Mouse (Mus musculus) cortical plate, adult 2 months (tissue): ENCODE data around the gene Mettl13.

Experiments
- CTCF ChIP-seq: fragments of 200-500 bp; IDR thresholded peaks from 2 replicates; pipeline ENCODE4 v1.5.1; 2011; ENCODE audit warnings: mild to moderate bottlenecking, control low read depth, low read length; ENCODE audit not compliant: insufficient read depth; ENCODE audit errors: extremely low read depth
- POLR2A ChIP-seq: fragments of 200-500 bp; IDR thresholded peaks from 2 replicates; pipeline ENCODE4 v1.6.1; 2011; ENCODE audit warnings: mild to moderate bottlenecking, low read length, control low read depth; ENCODE audit not compliant: insufficient read depth; ENCODE audit errors: extremely low read depth

DNA sequence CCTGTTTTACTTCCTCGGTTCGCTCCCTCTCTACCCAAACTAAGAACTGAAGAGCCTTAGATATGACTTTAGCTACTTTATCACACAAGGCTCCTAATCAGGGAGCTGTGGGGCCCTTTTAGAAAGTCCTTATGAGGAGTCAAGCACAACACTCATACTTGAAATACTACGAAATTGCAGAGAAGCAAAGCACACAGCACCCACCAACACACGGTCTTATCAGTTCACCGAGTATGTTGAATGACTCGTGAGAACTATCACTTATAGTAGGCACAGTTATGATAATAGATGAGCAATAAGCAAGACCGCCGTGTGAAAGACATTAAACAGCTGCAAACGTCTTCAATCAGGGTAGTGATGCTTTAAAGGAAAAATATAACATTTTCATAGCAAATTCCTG lies 4.6 kb upstream of the Mettl13 start:
- TF ChIP-seq CTCF = no peak
- no peak for TF ChIP-seq POLR2A
